Mouse (Mus musculus): ENCODE measurements around the gene Kif5a. TPM values are rescaled to one million over a fixed set of nuclear protein-coding genes. Genes with fewer than 3 reads are reported as not detected.

The Kif5a gene
- polyA plus RNA-seq, 1 experiment from 2014 or later: 0.67 TPM

DNA sequence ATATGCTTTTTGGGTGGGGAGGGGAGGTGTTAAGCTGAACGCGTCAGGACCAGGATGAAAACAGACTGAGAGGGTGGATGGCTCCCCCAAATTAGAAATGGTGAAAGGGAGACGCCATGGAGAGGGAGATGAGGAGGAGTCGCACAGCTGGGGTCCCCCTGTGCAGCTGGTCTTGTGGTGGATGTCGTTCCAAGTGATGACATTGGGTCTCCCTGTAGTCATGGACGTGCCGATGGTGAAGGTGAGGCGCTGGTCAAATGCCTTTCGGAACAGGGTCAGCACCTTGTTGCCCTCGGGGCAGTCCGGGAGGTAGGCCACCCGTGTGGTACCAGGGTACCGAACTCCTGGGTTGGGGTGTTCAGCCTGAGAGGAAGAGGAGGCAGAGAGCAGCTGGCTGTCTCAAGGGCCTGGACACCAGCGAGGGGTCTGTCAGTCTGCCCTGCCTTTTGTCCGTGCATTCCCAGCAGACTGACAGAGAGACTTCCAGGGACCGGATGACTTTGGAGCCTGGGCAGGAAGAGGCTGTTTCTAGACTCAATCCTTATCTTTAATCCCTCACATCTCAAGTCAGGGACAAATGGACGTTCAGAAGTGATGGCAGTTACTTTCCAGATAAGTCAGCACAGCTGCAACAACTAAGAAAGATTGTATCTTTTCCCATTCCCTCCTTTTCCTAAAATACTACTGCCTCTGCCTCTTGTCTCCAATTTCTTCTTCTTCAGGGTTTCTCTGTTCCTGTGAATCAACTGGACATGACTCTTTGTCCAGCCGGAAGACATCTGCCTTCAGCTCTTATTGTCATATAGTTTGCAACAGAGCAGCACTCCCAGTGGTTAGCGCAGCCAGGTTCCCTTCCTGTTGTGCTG, 71.7 kb downstream of the Kif5a start:
- WGBS (ENCODE audit: missing documents): 93% methylated on average over 19 of the region's 19 CpGs

DNA sequence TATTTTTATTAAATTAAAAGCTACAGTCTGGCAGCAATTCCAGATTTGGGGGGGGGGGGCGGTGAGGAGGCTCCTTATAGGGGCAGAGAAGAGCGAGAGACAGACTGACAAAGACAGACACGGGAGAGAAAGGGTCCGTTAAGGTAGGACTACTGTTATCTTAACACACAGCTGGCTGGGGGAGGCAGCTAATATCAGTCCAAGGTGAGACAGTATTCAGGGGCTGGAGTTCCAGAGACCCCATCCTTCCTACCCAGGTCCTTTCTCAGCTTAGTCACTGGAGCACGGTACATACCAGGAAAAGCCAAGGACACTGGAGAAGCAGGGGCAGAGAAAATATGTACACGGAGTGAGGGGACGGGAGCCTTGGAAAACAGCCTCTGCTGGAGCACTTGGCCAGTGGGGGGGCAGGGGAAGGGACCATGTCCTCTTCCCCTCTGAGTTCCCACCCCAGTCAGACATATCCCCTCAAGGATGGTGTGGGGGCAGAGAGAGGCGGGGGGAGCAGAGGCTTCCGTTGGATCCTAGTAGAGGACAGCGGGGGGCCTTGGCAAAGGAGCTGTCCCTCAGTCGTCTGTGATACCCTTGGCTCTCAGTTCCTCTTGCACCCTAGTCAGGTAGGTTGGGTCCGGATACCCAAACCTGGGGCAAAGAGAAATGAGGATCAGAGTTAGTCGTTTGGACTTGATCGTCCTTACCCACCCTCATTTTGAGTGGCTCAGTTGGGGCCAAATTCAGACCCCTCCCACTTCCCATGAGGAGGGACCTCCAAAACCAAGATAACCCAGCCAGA, 72.6 kb downstream of the Kif5a start:
- WGBS (ENCODE audit: missing documents): 94% methylated on average over 14 of the region's 14 CpGs
- Histone ChIP-seq H3K27ac (no peak overlapping the region), H3K36me3 (ENCODE audit: inconsistent target) (no peaks in the 10 kb centered on the region), H3K79me2 (ENCODE audit: inconsistent target) (no peaks in the 10 kb centered on the region), H3K4me3 (ENCODE audit: inconsistent target) (no peak overlapping the region)

More for the DNA sequence above, 71.7 kb downstream of the Kif5a start:
- H3K36me3 ChIP-seq (ENCODE audit: inconsistent target): no peaks in the 10 kb centered on the region
- H3K27ac ChIP-seq: no peak overlapping the region
- no peak overlapping the region for H3K4me3 ChIP-seq (ENCODE audit: inconsistent target)
- no peaks in the 10 kb centered on the region for H3K79me2 ChIP-seq (ENCODE audit: inconsistent target)

DNA sequence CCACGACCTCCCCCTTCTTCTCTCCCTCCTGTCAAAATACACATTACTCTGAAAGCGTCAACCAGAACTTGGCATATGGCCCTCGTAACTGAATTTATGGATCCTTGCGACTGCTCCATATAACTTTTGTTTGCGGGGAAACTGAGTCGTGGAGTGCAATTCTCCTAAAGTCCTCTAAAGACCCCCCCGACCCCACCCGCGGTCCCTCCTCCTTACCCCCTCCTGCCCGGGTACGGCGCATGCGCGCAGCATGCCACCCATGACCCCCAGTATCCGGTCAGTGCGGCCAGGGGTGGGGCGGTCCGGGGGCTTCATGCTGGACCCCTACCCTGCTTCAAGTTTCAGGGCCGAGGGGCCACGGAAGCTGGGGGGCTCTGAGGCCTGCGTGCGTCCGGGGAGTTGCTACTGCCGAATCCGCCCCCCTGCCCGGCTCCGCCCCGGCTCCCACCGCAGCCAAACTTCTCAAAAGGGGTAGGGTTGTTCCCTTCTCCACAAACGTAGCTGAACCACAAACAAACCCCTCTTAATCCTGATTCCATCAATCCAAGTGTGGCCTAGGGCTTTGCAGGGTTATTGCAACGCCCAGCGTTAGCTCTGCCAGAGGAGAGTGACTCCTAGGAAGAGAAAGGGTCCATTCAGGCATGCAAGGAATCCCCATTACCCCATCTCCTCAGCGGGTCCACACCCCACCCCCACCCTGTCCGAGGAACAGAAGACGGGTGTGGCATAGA, 73.3 kb downstream of the Kif5a start, which contains the start of gene Arhgef25:
Gene Arhgef25 (minus strand): TSS at position 433 of the 731 bp plus-strand sequence.
- no peaks in the 10 kb centered on the region for H3K79me2 ChIP-seq (ENCODE audit: inconsistent target)
- H3K27ac ChIP-seq: no peak within 1 kb of the TSS
- no peaks in the 10 kb centered on the region for H3K36me3 ChIP-seq (ENCODE audit: inconsistent target)
- H3K4me3 ChIP-seq (ENCODE audit: inconsistent target): no peak within 1 kb of the TSS
- WGBS (ENCODE audit: missing documents): 19% methylated on average over 35 of the region's 35 CpGs

DNA sequence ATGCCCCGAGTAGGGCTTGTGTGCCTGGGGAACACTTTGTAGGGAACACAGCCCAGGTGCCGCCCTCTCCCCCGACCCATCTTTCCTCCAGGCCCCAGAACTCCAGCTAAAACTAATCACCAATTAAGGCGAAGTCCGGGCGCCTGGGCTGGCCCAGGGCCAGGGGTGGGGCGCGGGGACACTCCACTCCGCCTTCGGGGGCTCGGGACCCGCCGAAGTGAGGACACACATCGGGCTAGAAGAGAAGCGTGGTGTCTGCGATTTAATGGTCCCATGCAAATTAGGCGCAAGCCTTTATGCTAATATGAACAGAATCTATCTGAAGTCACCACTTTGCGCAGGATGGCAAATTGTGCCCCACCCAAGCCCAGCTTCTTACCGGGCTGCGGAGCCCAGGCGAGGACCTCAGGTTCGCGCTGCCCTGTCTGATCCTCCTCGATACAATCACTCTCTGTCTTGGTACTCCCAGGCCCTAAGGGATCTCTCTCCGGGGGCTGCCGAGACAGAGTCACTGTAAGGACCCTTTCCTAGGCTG, 74.0 kb downstream of the Kif5a start:
- Histone ChIP-seq H3K79me2 (ENCODE audit: inconsistent target) (no peaks in the 10 kb centered on the region), H3K36me3 (ENCODE audit: inconsistent target) (no peaks in the 10 kb centered on the region), H3K4me3 (ENCODE audit: inconsistent target) (no peak overlapping the region), H3K27ac (no peak overlapping the region)
- WGBS (ENCODE audit: missing documents): 3% methylated on average over 25 of the region's 26 CpGs

DNA sequence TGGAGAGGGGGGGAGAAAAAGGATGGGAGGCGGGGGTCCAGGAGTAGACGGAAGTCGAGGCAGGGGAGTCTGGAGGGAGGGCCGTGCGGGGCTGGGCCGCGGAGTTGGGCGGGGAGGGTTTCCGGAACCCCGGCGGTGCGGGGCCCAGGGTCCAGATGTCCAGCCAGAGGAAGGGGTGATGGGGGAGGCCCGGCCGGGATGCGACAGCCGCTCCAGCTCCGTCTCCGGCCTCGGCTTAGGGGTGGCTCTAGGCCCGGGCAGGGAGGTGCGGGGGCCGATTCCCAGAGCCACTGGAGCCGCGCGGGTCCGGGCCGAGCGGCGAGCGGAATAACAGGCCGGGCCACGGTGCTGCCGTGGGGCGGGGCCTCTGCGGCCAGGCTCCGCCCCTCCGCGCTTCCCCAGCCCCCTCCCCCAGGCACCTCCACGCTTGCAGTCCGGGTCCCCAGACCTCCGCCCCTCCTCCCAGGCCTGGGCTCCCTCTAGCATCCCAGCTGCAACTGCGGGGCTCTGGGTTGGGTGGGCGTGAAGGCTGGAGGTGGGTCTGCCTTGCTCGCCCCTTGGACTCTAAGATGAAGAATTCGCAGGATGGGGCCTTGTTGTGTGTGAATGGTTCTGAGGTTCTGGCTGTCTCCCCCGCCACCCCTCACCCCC, 74.6 kb downstream of the Kif5a start:
- Histone ChIP-seq H3K36me3 (ENCODE audit: inconsistent target) (no peaks in the 10 kb centered on the region), H3K4me3 (ENCODE audit: inconsistent target) (no peak overlapping the region), H3K27ac (no peak overlapping the region), H3K79me2 (ENCODE audit: inconsistent target) (no peaks in the 10 kb centered on the region)
- WGBS (ENCODE audit: missing documents): 1% methylated on average over 44 of the region's 46 CpGs

DNA sequence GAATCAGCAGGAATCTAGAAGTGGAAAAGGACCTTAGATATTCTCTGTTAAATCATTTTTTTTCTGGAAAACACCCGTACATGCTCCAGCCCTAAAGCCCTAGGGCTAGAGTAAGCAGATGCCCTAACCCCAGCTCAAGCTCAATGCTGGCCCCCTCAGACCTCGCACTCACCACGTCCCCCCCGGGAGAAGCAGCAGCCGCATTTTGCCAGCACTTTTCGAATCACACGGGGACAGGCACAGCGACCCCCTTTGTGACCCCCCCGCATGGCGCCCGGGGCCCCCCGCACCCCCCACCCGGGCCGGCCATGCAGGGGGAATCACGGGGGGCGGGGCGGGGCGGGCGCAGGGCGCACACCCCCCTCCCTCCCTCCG, 75.1 kb downstream of the Kif5a start:
- Histone ChIP-seq H3K4me3 (ENCODE audit: inconsistent target) (no peak overlapping the region), H3K79me2 (ENCODE audit: inconsistent target) (no peaks in the 10 kb centered on the region), H3K27ac (no peak overlapping the region), H3K36me3 (ENCODE audit: inconsistent target) (no peaks in the 10 kb centered on the region)
- WGBS (ENCODE audit: missing documents): 2% methylated on average over 11 of the region's 21 CpGs

DNA sequence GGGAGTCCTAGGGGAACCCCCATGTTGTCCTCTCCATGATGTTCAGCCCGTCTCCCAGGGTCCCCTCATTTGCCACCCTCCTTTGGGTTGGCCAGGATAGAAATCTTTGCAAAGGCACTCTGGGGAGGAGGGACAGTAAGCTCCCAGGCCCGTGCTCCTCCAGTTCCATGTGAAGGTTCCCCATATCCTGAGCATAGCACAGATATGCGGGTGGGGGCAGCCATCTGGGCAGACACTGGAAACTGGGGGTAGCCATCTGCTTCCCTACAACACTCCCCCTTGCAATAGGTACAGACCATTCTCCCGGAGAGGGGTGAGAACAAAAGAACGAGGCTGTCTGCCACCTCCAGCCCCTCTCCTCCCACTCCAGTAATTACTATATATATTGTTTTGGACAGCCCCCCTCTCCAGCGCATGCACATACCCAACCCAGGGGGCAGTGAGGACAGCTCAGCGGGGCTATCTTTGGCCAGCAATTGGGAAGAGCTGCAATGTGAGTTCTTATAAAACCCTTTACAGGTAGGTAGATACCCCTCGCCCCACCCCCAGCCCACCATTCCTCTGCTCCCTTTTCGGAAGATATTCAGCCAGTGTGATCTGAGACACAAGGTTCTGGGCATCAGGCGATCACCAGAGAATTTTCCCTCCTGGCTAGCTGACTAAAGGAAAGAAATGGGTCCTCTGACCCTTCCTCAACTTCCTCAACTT, 75.6 kb downstream of the Kif5a start:
- WGBS (ENCODE audit: missing documents): 79% methylated on average over 10 of the region's 10 CpGs
- no peak overlapping the region for H3K27ac ChIP-seq
- no peaks in the 10 kb centered on the region for H3K79me2 ChIP-seq (ENCODE audit: inconsistent target)
- no peak overlapping the region for H3K4me3 ChIP-seq (ENCODE audit: inconsistent target)
- no peaks in the 10 kb centered on the region for H3K36me3 ChIP-seq (ENCODE audit: inconsistent target)

DNA sequence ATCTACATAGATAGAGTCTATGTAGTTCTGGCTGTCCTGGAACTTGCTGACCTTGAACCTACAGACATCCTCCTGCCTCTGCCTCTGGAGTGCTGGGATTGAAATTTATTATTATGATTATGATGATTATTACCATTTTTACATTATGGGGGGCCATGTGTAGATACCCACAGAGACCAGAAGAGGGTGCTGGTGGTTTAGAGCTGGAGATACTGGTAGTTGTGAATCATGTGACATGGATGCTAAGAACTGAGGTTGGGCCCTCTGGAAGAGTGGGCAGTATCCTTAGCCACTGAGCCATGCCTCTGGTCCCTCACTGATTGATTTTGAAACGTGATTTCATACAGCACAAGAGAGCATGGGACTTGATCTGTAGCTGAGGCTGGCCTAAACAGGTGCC, 76.7 kb downstream of the Kif5a start:
- Histone ChIP-seq H3K79me2 (ENCODE audit: inconsistent target) (no peaks in the 10 kb centered on the region), H3K4me3 (ENCODE audit: inconsistent target) (no peak overlapping the region), H3K36me3 (ENCODE audit: inconsistent target) (no peaks in the 10 kb centered on the region), H3K27ac (no peak overlapping the region)
- 100% methylated on average over 1 of the region's 1 CpGs for WGBS (ENCODE audit: missing documents)

DNA sequence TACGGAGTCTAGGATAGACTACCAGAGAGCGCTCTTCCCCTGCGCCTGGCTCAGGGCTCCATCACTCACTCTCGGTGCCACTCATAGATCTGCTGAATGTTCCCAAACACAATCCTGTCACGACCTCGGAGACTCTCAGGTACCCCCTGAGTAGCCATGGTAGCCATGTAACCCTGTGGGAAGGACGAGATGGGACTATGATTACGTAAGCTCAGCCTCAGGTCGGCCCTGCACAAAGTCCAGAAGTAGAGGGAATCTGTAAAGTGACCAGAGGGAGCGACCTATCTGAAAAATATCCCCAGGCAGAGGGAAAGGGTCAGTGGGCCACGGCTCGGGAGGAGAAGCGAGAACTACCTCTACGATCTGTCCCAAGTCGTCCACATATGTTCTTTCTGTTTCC, 77.6 kb downstream of the Kif5a start:
- Histone ChIP-seq H3K36me3 (ENCODE audit: inconsistent target) (no peaks in the 10 kb centered on the region), H3K4me3 (ENCODE audit: inconsistent target) (no peak overlapping the region), H3K79me2 (ENCODE audit: inconsistent target) (no peaks in the 10 kb centered on the region), H3K27ac (no peak overlapping the region)
- 84% methylated on average over 15 of the region's 15 CpGs for WGBS (ENCODE audit: missing documents)

DNA sequence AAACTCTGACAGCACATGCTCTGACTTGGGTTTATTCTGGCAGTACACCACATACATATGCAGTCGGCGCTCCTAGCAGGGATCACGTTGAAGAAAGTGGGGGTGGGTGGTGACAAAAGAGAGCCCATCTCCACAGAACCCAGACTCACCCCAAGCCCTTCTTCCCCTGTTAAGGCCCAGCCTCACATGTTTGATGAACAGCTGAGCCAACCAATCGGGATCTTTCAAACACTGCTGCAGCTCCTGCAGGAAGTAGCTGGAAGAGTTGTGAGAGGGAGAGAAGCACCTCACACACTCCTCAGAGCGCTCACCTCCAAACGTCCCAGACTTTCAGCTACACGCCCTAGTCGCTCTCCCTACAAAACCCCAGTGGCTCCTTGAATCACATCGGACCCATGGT, 78.0 kb downstream of the Kif5a start:
- H3K4me3 ChIP-seq (ENCODE audit: inconsistent target): no peak overlapping the region
- H3K36me3 ChIP-seq (ENCODE audit: inconsistent target): no peaks in the 10 kb centered on the region
- no peaks in the 10 kb centered on the region for H3K79me2 ChIP-seq (ENCODE audit: inconsistent target)
- 81% methylated on average over 9 of the region's 9 CpGs for WGBS (ENCODE audit: missing documents)
- H3K27ac ChIP-seq: no peak overlapping the region

DNA sequence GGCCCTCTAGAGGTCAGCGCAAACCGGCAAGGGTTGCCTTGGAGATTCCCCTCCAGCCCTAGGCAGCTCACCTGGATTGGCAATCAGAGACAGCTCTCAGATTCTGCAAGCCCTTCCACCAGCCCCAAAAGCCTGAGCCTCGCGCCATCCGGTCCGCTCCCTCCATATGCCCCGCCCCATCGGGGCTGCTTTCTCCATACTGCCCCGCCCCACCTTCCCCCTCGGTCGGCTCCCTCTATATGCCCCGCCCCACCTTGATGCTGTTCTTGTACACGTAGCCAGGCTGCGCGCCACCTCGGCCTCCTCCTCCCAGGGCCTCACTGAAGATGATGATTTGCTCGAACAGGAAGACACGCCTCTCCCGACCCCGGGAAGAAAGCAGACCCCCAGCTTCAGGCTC, 79.4 kb downstream of the Kif5a start:
- 27% methylated on average over 17 of the region's 20 CpGs for WGBS (ENCODE audit: missing documents)
- no peak overlapping the region for H3K4me3 ChIP-seq (ENCODE audit: inconsistent target)
- H3K27ac ChIP-seq: no peak overlapping the region
- no peaks in the 10 kb centered on the region for H3K79me2 ChIP-seq (ENCODE audit: inconsistent target)
- no peaks in the 10 kb centered on the region for H3K36me3 ChIP-seq (ENCODE audit: inconsistent target)

DNA sequence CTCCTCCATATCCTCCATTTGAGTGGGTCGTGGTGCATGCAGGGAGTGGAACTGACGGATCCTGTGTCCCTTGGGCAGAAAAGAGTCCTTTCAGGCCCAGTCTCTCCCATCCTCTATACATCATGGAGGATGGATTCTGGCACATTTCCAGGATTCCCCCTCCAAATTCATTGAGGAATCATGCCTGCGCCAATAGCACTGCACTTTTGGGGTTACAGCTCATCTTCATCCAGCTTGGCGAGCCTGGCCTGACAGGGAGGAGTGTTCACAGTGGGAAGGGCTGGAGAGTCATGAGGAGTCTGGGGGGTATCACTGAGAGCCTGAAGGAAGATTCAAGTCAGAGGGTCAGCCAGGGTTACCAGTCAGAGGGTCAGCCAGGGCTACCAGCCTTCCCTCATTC, 80.5 kb downstream of the Kif5a start:
- Histone ChIP-seq H3K27ac (no peak overlapping the region), H3K36me3 (ENCODE audit: inconsistent target) (no peaks in the 10 kb centered on the region), H3K4me3 (ENCODE audit: inconsistent target) (no peak overlapping the region), H3K79me2 (ENCODE audit: inconsistent target) (no peaks in the 10 kb centered on the region)
- WGBS (ENCODE audit: missing documents): 93% methylated on average over 4 of the region's 4 CpGs

DNA sequence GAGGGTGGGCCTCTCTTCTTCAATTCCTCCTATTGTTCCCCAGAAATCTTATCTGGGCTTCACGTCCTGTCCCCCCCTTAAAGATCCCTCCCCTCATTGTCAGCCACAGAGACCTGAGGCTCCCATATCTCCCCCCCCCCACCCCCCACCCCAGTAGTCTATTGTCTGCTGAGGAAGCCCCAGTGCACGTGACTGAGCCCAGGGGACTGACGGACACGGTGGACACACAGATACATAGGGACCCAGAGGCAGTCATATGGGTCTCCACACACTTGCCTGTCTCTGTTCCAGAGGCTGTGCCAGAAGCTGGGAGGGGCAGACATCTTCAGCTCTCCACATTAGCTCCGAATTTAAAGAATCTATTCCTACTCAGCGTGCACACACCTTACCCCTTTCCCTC, 81.6 kb downstream of the Kif5a start:
- H3K79me2 ChIP-seq (ENCODE audit: inconsistent target): no peaks in the 10 kb centered on the region
- H3K36me3 ChIP-seq (ENCODE audit: inconsistent target): no peaks in the 10 kb centered on the region
- H3K27ac ChIP-seq: no peak overlapping the region
- no peak overlapping the region for H3K4me3 ChIP-seq (ENCODE audit: inconsistent target)
- 82% methylated on average over 6 of the region's 6 CpGs for WGBS (ENCODE audit: missing documents)

DNA sequence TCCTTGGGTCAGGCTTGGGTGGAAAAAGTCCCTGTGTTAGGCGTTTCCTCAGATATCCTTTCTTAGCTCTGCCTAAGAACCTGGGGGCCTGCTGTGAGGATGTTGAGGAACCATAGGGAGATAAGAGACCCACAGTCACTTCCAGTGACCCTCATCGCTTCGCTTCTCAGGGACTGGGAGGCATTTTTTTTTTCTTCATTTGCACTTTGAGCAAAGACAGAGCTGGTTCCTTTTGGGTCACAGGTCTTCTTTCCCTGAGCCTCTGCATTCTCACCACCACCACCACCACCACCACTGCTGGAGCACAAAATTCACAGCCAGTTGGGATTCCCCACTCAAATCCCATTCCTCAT, 82.5 kb downstream of the Kif5a start:
- WGBS (ENCODE audit: missing documents): 64% methylated on average over 3 of the region's 3 CpGs
- no peaks in the 10 kb centered on the region for H3K36me3 ChIP-seq (ENCODE audit: inconsistent target)
- H3K27ac ChIP-seq: no peak overlapping the region
- no peak overlapping the region for H3K4me3 ChIP-seq (ENCODE audit: inconsistent target)
- H3K79me2 ChIP-seq (ENCODE audit: inconsistent target): no peaks in the 10 kb centered on the region
